Mouse (Mus musculus) fibroblast of lung, adult 2 months (primary cell): Measurements from ENCODE around the gene Sltm.
A peak's percentile ranks its signal among the peaks of the same experiment; 100 is the strongest.
"Not testable (repeated sequence)": the region's sequence is repeated elsewhere in the genome, so short reads cannot be mapped to it uniquely, and the experiment has no call there.

Experiments used
- DNase-seq: peaks from one replicate; pipeline ENCODE4 v3.0.0-alpha.2; 2011; ENCODE audit warnings: low read depth

The Sltm gene

DNA sequence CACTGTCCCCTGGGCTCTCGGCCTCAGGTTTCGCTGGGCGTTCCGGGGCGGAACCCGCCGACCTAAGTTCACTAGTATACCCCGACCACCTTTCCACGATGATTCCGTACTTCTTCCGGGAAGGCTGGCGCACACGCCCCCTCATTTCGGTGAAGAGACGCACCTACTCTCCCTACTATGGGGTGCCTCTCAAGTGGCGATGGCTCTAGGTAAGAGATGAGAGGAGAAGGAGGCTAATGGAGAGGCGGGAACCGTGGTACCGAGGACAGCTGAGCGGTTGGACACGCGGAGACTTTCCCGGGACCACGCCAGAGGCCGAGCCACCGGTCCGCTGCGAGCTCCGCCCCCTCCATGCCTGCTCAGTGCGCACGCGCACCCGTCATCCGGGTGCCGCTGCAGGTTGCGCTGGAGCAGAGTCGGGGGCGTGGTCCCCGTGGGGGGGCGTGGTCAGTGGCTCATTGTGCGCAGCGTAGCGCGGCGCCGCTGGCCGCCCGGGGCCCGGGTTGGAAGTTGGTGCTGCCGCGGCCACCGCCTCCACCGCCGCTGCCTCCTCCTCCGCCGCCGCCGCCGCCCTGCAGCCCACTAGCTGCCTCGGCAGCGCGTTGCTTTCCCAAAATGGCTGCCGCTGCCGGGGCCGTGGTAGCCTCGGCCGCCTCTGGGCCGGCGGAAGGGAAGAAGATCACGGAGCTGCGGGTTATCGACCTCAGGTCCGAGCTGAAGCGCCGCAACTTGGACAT is at the start of gene Sltm:
Gene Sltm (plus strand): TSS at position 450 of the 737 bp plus-strand sequence.
- peak; percentile 89 for DNase-seq

DNA sequence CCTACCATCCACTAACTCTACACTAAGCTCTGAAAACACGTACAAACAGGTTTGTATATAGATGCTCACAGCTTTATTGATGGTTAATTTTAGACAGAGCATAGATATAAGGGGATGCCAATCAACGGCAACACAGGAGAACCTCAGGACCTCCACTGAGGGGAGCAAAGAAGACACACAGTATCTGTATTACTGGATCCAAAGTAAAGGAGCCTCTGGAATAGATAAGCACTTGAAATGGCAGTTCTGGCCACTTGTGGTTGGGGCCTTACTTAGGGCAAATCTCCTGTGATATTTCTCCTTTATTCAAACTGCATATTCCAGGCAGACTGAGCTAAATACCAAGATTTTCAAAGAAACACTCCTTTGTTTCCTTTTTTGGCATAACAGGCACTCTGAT is 49.5 kb upstream of the Sltm start:
- no peak for DNase-seq

DNA sequence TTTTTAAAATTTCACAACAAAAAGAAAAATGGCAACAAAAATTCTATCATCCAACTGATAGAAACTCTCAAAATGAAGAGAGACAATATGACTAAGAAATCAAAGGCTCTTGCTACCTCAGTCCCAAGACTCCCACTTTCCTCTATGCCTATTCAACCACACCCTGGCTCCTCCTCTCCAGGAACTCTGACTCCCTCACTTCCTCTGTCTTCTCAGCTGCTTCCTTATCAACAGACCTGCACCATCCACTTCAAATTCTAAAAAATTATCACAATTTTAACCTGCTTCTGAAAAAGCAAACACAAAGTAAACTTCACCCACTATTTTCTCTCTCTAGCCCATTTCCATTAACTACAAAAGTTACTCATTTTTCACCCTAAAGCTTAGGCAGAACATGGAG is 45.6 kb upstream of the Sltm start:
- no peak for DNase-seq

DNA sequence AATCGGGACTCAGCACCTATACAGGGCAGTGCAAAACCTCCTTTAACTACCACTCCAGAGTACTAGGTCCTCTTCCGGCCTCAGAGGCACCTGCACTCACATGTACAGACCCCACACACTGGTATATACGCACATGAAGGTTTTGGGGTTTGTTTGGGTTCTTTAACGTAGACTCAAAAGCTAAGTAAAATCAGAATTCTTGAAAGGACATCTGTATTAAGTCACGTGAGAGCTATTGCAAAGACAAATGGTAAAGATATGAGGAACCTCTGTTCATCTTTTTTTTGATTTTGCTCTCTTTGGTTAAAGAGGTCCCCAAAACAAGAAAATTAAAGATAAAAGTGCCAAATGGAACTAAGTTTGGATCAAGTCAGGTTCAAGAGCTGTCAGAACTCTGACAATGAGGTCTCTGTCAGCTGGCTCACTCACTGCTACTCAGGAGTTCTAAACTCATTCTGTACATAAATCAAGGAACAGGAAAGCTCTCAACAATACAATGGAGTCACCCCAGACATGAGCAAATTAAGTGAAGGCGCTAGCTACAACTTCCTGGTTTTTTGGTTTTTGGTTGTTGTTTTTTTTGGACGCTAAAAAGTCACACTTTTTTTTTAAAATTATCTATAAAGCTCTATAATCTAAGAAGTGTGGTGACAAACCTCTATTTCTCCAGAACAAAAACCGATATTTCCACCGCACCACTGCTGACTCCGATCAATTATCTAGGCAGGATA is 40.1 kb upstream of the Sltm start:
- DNase-seq: no peak

DNA sequence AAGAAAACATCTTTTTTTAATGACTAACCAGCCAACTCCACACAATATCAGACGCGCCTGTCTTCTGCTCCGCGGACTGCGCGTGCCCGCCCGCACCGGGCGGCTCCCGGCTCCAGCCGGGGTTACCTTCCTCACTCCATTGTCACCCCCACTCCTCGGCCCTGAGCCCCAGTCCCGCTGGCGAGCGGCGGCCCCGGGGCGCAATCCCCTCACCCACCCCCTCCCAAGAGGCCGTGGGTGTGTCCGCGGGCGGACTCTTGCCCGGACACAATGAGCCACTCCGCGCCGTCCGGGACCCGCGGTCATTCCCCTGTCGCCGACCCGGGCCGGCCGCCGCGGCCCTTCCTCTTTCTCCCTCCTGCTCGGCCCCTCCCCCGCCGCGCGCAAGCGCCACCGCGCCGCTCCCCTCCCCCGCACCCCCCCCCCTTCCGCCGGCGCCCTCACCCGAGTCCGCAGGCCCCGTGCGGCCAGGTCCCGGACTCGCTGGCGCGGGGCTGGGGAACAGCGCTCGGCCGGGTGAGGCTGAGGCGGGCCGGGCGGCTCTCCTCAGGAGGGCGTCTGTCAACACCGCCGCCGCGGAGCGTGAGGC is 39.4 kb upstream of the Sltm start:
- no peak for DNase-seq

DNA sequence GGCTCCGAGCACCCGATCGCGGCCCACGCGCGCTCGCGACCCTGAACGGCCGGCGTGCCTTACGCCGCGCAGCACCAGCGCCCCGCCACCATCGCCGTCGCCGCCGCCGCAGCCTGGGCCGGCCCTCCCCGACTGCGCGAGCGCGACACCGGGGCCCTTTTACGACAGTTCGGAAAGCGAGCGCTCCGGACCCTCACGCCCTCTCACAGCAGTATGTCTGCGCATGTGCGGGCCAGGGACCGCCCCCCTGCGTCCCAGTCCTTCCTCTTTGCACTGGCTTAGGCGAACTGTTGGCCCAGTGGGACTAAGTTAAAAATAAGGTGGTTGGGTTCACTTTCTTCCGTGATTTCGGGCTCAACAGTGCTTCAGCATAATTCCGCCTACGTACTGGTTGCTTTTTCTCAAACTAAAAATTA is 38.9 kb upstream of the Sltm start, which contains the start of gene Rnf111:
Gene Rnf111 (minus strand): TSS at position 100 of the 416 bp plus-strand sequence.
- DNase-seq: peak; percentile 84

DNA sequence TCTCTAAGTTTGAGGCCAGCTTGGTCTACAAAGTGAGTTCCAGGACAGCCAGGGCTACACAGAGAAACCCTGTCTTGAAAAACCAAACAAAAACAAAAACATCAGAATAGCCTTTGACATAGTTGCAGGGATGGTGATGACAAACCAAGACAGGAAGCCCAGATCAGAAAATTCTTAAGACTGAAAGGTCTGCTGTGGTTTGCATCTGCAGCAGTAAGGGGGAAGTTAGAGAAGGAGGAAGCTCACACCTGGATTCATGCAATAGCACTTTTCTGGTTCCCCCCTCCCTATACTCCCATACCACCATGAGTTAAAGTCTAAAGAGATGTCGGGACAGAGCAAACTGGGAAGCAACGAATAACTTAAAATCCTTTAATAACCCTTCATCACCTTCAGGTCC is 36.4 kb upstream of the Sltm start:
- no peak for DNase-seq

DNA sequence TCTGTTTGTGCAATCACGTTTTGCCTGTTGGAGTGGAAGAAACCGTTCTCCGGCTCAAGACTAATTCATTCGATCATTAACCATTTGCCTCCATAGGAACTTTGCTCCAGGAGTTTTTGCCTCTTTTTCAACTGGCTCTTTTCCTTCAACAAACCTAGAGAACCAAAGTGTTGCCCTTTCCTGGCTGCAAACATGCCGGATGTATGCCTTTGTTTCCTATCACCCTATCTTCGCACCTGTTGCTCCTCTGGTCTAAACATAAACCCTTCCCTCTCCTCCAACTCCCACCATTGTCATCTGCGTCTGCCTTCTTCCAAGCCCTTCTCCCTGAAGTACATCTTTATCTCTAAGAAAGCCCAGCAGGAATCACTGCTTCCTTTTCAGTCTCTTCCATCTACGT is 35.8 kb upstream of the Sltm start:
- no peak for DNase-seq

DNA sequence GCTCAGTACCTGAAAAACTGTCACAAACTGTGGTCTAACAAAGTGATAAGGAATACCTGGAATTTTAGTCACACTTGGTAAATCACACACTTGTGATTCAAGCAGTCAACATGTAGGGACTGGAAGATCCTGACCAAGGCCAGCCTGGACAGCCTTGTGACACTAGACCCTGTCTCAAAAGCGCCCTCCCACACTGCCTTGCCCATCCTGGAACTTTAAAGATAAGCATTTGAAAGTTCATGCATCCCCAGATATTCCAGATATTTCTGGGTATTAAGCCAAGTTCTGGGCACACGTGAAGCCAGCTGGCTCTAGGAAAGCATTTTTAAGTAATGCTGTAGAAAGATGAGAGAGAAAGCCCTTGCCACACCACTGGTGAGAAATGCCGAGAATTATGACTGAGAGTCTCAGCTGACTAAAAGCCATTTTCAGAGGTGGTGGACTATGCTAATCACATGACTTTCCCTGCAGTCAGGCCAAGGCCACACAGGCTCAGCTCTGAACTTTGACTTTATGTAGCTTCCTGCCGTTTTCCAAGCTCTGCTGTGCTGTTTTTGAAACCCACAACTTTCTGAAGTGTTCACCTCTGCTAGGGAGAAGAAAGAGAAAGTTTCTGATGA is 32.5 kb upstream of the Sltm start:
- peak; percentile 81 for DNase-seq

DNA sequence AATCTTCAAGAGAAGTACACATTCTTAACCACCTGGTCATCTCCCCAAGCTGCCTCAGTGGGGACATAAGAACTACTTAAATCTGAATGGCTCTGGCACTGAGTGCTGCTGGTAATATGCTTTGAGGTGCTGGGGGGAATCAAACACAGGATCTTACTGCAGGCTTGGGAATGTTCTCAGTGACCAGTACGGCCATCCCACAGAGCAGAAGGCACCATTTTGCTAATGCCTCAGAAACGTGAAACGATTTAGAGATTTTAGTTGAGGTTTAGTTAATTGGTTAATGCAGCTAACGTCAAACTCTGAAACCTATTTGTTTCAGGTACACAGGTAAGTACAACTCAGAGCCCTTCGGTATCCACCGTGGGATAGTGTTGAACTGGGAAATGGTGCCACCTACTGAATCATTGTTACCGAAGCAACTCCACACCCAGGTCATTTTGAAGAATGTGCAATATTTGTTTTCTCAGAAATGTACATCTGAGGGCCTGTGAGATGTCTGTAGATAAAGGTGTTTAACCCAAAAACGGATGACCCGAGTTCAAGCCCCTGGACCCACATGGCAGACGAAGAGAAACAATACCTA is 31.5 kb upstream of the Sltm start:
- DNase-seq: no peak

DNA sequence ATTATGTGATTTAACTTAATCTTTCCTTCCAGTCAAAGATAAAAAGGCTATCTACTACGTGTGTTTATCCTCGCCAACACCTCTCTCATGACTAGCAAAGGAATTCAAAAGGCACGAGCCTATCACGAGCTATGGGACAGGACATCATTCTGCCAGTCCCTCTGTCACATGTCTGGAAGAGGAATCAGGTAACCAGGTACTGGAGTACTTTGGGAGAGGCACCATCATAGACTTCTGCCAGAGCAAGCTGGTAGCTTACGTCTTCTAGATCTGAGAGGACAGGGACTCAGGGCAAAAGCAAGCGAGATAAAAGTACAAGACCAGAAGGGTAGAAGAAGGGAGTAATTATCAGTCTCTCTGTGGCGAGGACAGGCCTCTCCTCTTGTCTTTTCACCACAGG is 30.9 kb upstream of the Sltm start:
- no peak for DNase-seq

DNA sequence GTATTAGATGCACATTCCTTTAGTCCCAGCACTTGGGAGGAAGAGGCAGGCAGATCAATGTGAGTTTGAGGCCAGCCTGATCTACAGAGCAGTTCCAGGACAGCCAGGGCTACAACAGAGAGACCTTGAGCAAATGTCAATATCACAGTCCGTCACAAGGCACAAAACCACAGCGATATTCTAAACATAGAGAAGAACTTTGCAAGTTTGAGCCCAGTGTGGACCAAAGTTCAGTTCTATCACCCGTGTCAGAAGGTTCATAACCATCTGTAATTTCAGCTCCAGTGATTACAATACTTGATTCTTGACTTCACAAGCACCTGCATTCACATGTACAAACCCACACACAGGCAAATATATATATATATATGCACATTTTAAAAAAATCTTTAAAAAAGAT is 21.9 kb upstream of the Sltm start:
- no peak for DNase-seq

DNA sequence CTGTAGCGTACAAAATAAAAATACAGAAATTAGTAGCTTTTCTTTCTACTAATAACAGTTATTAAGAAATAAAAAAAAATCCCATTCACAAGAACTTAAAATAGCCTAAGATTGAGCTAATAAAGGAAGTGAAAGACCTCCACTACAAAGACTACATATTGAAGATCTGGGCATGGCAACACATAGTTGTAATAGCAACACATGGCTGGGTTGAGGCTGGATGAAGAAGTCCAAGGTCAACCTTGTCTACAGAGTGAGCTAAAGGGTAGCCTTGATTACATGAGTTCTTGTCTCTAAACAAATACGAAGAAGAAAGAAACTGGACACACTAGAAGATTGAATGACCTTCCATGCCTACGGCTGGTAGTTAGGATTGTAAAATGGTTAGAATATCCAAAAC is 18.7 kb upstream of the Sltm start:
- DNase-seq: no peak

DNA sequence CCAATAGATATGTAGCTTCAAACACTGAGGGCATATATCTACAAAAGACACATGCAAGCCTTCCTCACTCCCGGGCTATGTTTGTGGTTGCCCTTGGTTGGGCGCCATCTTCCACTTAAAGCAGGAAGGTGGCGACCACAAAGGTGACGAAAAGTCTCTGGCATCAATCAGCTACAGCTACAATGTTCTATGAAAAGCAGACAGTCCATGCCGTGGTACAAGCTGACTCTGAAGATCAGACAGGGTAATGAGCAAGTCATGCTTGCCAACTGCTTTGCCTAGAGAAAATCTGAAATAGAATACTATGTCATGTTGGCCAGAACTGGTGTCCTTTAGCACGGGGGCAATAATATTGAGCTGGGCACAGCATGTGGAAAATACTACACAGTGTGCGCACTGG is 18.2 kb upstream of the Sltm start:
- no peak for DNase-seq

DNA sequence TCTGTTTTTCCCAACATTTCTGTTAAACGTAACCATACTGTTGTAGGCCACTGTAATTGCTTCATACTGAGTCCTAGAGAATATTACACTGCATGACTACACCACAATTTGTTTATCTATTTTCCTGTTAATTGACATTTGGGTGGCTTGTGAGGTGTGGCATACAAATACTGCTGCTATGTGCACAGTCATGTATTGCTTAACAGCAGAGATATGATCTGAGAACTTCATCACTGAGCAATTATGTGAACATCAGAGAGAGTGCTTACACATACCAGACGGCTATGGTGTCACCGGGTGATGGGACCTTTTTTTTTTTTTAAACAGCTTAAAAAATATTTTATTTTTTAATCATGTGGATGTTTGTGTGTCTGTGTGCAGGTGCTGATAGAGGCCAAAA is 9.2 kb upstream of the Sltm start:
- DNase-seq: no peak

DNA sequence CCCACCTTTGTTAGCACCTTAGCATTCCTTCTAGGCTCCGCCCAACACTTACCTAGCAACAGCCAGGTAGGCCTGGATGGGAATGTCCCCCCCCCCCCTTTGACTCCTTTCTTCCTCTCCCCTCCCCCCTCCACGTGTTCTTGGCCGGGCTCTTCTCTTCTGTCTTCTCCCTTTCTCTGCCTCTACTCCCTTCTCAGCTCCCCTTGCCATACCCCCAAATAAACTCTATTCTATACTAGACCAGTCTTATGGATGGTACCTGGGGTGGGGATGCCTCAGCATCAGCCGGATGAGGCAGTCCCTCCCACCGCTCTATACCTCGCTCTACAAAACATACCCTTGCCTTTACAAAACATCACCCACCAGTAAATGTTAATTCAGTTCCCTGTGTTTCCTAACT is 970 bp upstream of the Sltm start:
- DNase-seq: no peak

DNA sequence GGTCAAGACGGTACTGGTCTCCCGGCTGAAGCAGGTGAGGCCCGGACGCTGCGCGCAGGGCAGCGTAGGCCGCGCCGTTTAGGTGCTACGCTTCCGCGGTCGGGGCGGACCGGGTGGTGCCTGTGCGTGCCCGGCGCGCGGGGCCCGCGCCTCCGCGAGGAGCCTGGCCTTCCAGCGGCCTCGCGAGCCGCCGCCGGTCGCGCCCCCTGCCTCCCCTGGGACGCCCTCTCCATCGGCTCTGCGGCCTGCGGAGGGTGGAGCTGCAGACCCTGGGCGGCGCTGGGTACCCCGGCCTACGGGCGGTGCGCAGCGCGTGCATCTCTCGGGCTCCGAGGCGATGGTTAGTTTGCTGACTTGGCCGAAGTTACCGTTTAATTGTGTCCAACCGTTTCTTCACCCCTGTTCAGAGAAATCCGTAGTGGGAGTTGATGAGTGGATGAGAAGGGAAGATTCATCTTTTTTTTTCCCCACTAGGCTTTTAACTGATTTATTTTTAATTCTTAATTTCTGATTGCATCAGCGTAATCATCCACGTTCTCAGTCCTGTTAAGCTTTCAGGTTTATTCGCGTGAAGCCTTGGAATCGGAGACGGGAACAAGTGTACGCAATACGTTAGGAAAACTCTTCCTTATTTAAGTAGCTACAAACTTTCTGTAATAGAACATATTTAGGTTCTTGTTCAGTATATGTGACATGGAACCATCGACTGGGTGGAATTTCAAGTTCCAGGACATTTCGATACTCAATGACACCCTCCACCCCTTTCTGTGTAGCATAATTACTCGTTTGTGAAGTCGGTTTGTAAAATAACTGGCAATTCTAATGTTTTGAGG is 710 bp downstream of the Sltm start:
- DNase-seq: no peak

DNA sequence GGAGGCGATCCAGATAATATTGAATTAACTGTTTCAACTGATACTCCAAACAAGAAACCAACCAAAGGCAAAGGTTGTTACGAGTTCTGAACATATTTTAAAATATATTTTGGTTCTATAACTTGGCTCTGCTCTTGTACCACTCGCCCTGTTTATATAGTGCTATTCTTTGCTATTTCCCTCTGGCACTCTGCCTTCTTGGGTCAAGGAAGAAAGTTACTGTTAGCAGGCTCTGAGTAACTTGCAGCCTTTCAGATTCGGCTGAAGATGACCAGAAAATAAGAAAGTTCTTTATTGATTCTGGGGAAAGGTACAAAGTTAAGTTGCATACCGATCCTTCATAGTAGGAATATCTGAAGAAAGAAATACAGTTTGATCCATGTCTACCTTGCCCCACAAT is 1.4 kb downstream of the Sltm start:
- no peak for DNase-seq

DNA sequence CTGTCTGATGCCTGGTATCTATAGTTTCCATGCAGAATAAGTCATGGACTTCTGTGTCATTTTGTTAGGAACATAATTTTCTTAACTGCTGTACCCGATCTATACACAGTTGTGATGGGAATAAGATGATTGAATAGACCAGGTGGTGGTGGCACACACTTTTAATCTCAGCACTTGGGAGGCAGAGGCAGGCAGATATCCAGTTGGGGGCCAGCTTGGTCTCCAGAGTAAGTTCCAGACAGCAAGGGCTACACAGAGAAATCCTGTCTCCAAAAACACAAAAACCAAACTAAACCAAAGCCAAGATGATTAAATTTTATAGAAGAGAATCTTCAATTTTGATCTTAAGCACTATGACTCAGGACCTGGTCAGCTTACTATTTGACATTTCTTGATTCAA is 2.3 kb downstream of the Sltm start:
- no peak for DNase-seq

DNA sequence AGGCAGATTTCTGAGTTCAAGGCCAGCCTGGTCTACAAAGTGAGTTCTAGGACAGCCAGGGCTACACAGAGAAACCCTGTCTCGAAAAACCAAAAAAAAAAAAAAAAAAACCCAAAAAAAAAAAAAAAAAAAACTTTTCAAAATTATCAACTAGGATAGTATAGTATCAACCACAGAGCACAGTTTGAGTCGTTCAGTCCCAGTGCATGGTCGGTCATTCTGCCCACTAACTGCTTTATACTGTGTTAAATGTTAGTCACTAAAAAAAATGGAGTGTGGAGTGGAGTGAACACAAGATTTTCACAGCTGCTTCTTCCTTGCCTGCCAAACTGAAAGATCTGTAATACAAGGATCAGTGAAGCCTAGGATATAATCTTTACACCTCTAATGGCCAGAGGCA is 4.0 kb downstream of the Sltm start:
- not testable (repeated sequence) for DNase-seq

DNA sequence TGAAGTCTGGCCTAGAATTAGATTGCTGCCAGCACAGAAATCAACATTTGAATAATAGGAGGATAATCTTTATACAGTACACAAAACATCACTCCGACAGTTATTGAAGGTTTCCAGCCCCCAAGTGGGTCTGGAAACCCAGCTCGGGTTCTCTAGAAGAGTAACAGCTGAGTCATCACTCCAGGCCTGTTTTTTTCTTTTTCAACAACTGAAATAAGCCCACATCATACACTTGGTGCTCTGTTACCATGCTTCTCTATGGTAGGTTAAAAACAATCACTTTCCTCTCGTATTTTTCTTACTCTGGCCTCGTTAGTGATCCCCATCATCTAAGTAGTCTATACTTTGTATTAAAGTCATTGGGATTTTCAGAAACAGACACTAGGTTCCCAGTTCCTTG is 5.8 kb downstream of the Sltm start:
- DNase-seq: no peak

DNA sequence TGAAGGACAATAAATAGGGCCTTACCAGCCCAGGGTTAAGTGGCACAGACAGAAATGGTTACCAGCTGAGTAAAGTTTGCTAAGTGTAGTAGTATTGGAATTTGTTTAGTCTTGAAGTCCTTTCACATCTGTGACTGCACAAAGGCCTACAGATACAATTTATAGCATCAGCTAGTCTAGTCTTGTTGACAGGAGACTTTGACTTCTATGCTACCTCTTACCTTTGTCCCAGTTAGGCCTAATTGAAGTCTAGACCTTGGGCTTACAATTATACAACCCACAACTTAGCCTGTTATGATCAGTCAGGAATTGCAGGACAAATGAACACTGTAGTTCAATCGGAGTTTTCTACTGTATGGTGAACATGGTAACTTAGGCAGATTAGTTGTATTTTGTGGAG is 9.0 kb downstream of the Sltm start:
- no peak for DNase-seq
